Mouse (Mus musculus) forebrain, embryonic 10.5 days (tissue): ENCODE data around the gene 9130019O22Rik. TPM values are rescaled to one million over a fixed set of nuclear protein-coding genes. Genes with fewer than 3 reads are reported as not detected.
A peak's percentile ranks its signal among the peaks of the same experiment; 100 is the strongest.
"Not testable (repeated sequence)": the region's sequence is repeated elsewhere in the genome, so short reads cannot be mapped to it uniquely, and the experiment has no call there.

Experiments used
- DNase-seq: peaks from one replicate; pipeline ENCODE4 v3.0.0-alpha.2; 2017; ENCODE audit warnings: low spot score; ENCODE audit errors: extremely low spot score
- H3K27ac ChIP-seq: fragments of 300-500 bp; sonication (generic); 2 replicates; pipeline ENCODE4 v1.5.1; 2016; ENCODE audit warnings: mild to moderate bottlenecking
- H3K27me3 ChIP-seq: fragments of 300-500 bp; sonication (generic); 2 replicates; pipeline ENCODE4 v1.6.1; 2016; ENCODE audit warnings: mild to moderate bottlenecking; ENCODE audit not compliant: poor library complexity, severe bottlenecking
- H3K36me3 ChIP-seq: fragments of 300-500 bp; sonication (generic); replicated peaks from 2 replicates; pipeline ENCODE4 v1.6.1; 2016; ENCODE audit warnings: mild to moderate bottlenecking, moderate library complexity
- H3K4me1 ChIP-seq: fragments of 300-500 bp; sonication (generic); 2 replicates; pipeline ENCODE4 v1.6.1; 2016
- H3K4me3 ChIP-seq: fragments of 300-500 bp; sonication (generic); 2 replicates; pipeline ENCODE4 v1.5.1; 2016; ENCODE audit warnings: mild to moderate bottlenecking, moderate library complexity
- H3K9me3 ChIP-seq: fragments of 300-500 bp; sonication (generic); 2 replicates; pipeline ENCODE4 v1.6.1; 2016; ENCODE audit warnings: mild to moderate bottlenecking, moderate library complexity
- WGBS: fragments of 180-500 bp; shearing (Covaris S2); methylation state at CpG from one replicate; pipeline ENCODE4 v1.1.7; 2016; 5-methylcytosine and 5-hydroxymethylcytosine counted together
- polyA plus RNA-seq: library from polyadenylated mRNA; unstranded; fragments of >200 nt; fragmentation: Nextera tagmentation; extraction: Ambion mirVana; gene quantifications from 2 replicates; pipeline ENCODE4 v1.2.1, GENCODE M21; 2016

The 9130019O22Rik gene
- 4.8 and 5.3 TPM in 2 replicates for polyA plus RNA-seq

DNA sequence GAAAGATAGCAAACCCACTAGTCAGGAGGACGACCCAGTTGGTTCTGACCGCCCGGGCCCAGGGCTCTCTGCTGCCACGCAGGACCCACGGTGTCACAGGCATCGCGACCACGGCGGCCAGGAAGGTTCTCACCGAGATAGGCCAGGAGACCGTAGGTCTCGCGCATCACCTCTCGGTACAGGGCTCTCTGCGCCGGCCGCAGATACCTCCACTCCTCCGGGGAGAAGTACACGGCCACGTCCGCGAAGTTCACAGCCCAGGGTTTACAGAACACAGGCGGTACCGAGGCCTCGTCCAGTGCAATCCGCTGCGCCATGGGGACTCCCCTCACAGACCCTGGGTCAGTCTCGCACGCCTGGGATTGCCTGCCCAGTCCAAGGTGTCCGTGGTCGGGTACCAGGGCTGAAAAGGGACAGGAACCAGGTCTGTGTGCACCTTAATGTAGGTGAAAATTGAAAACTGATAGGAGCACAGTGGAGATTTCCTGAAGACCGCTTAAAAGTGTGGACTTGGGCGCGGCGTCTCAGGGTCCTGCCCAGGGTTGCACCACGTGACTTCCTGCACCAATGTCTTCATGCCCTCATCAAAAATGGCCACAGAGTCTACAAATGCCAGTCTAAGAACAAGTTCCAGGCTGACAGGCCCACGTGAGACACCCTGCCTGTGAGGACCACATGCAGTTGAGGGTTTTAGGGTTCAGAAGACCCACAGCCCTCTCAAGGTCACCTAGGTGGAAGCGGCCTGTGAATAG, at the start of gene 9130019O22Rik:
Gene 9130019O22Rik, minus strand, starts transcription at position 526 of the 752 bp plus-strand sequence.
- Histone ChIP-seq H3K4me3 (peak within 1 kb of the TSS; percentile 64), H3K27me3 (no peaks in the 10 kb centered on the region), H3K36me3 (peaks cover 53% of the 10 kb centered on the region), H3K4me1 (peaks cover 18% of the 10 kb centered on the region), H3K9me3 (peaks cover 24% of the 10 kb centered on the region), H3K27ac (peak within 1 kb of the TSS; percentile 85)
- 19% methylated on average over 38 of the region's 38 CpGs for WGBS
- peak; percentile 78 for DNase-seq

DNA sequence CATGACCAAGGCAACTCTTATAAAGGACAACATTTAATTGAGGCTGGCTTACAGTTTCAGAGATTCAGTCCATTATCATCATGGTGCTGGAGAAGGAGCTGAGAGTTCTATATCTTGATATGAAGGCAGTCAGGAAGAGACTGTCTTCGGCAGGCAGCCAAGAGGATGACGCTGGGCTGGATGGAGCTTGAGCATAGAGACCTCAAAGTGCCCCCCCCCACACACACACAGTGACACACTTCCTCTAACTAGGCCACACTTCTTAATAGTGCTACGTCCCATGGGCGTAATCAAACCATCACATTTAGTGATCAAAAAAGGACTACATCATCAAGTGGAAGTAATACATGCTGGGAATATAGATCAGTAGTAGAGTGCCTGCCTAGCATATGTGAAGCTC, 48.2 kb upstream of the 9130019O22Rik start:
- 89% methylated on average over 4 of the region's 4 CpGs for WGBS
- Histone ChIP-seq H3K27me3 (no peaks in the 10 kb centered on the region), H3K36me3 (no peaks in the 10 kb centered on the region), H3K4me3 (no peak overlapping the region), H3K27ac (no peak overlapping the region), H3K4me1 (no peaks in the 10 kb centered on the region), H3K9me3 (peaks cover 16% of the 10 kb centered on the region)
- DNase-seq: no peak

DNA sequence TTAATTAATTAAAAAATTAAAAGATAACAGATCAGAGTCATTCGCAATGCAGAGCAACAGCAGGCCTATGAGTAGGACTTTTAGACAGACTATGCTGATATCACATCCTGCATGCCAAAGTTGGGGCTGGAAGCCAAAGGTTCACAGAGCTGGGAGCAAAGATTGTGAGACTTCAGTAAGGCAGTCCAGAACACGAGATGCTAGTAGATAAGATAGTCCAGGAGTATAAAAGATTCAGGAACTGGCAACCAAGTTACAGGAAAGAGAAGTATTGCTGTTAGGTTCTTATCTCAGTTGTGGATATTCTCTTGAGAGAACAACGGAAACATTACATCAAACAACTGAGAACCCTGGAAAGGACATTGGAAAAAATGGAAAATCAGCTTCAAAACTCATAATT, 39.4 kb upstream of the 9130019O22Rik start:
- Histone ChIP-seq H3K4me1 (peaks cover 13% of the 10 kb centered on the region), H3K27ac (no peak overlapping the region), H3K4me3 (no peak overlapping the region), H3K27me3 (peaks cover 20% of the 10 kb centered on the region), H3K9me3 (no peaks in the 10 kb centered on the region), H3K36me3 (no peaks in the 10 kb centered on the region)
- DNase-seq: no peak
- WGBS: 76% methylated on average over 3 of the region's 3 CpGs

DNA sequence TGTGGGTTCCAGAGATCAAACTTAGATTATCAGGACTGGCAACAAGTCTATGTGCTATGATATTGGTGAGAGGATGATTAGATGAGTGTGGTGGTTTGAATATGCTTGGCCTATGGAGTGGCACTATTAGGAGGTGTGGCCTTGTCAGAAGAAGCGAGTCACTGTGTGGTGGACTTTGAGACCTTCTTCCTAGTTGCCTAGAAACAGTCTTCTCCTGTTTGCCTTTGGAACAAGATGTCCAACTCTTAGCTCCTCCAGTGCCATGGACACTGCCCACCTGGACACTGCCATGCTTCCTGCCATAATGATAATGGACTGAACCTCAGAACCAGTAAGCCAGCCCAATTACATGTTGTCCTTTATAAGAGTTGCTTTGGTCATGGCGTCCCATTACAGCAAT, 38.9 kb upstream of the 9130019O22Rik start:
- DNase-seq: no peak
- no peak overlapping the region for H3K27ac ChIP-seq
- H3K4me1 ChIP-seq: peaks cover 17% of the 10 kb centered on the region
- H3K4me3 ChIP-seq: no peak overlapping the region
- no peaks in the 10 kb centered on the region for H3K36me3 ChIP-seq
- H3K27me3 ChIP-seq: peaks cover 20% of the 10 kb centered on the region
- WGBS: 88% methylated on average over 2 of the region's 2 CpGs
- no peaks in the 10 kb centered on the region for H3K9me3 ChIP-seq

DNA sequence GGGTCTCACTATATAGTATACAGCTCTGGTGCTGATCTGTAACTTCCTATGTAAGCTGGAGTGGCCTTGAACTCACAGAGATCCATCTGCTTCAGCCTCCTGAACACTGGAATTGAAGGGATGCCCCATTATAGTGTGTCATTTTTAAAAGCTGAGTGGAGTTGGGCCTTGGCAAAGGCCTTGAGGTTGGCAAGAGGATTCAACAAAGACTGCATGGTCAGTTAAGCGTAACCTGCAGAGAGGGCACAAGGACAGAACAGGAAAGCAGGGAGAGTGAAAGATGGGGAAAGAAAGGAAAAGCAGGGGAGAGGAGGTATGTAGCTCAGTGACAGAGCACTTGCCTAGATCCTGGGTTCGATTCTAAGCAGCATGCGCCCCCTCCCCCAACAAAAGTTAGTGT, 38.3 kb upstream of the 9130019O22Rik start:
- WGBS: 90% methylated on average over 3 of the region's 3 CpGs
- no peak for DNase-seq
- Histone ChIP-seq H3K27me3 (peaks cover 20% of the 10 kb centered on the region), H3K4me1 (peaks cover 18% of the 10 kb centered on the region), H3K9me3 (no peaks in the 10 kb centered on the region), H3K27ac (no peak overlapping the region), H3K36me3 (no peaks in the 10 kb centered on the region), H3K4me3 (no peak overlapping the region)

DNA sequence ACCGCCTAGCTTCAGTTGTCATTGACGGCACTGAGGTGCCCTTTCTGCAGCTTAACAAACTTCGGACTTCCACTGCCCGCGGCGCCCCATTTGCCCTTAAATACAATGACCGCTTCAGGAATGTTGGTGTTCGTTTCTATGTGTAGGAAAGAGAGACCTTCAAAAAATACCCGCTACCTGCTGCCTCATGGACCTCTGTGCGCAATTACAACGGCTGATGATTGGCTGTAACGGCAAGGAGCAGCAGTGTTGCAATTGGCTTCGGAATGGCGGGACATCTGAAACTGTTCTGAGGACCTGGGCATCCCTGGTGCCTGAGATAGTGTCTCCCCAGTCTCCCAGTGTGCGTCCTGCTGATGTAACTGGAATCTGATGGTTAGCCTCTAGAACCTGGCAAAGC, 35.3 kb upstream of the 9130019O22Rik start:
- peaks cover 20% of the 10 kb centered on the region for H3K27me3 ChIP-seq
- peaks cover 18% of the 10 kb centered on the region for H3K4me1 ChIP-seq
- DNase-seq: no peak
- H3K4me3 ChIP-seq: peak overlapping the region; percentile 92
- no peaks in the 10 kb centered on the region for H3K9me3 ChIP-seq
- WGBS: 2% methylated on average over 15 of the region's 15 CpGs
- peaks cover 23% of the 10 kb centered on the region for H3K36me3 ChIP-seq
- peak overlapping the region; percentile 94 for H3K27ac ChIP-seq

DNA sequence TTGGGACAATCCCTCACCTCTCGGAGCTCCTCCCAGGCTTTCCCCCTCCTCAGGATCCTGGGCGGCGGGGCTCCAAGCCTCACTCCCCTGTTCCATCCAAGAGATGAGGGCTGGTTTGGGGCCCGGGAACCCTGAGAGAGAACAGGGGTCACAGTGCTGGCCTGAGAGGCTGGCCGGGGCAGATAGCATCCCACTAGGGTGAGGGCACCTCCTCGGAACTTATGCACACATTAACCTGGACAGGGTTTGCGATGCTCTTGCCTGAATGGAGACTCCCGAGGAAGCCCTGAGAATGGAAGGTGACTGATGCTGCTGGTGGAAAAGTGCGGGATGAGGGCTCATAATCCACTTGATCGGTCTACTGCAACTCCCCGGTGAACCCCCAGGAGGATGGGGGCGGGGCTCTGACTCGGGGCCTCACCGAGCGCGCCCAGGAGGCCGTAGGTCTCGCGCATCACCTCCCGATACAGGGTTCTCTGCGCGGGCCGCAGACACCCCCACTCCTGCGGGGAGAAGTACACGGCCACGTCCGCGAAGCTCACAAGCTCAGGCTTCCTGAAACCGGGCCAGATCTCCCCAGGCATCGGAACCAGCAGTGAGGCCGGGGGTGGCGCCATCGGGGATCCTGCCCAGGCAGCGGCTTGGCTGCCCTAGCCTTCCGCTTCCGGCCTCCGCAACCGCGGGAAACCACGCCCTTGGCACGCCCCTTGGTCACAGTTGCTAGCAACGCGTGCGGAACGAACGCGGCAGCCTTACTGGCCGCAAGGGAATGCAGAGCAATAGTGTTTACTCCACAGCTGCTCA, 34.6 kb upstream of the 9130019O22Rik start, which contains the start of gene Zfp688:
Gene Zfp688, minus strand, starts transcription at position 681 of the 804 bp plus-strand sequence.
- Histone ChIP-seq H3K4me1 (peaks cover 18% of the 10 kb centered on the region), H3K36me3 (peaks cover 25% of the 10 kb centered on the region), H3K27me3 (peaks cover 20% of the 10 kb centered on the region), H3K9me3 (no peaks in the 10 kb centered on the region), H3K4me3 (peak within 1 kb of the TSS; percentile 92), H3K27ac (peak within 1 kb of the TSS; percentile 94)
- under 1% methylated on average over 48 of the region's 48 CpGs for WGBS
- peak; percentile 94 for DNase-seq

DNA sequence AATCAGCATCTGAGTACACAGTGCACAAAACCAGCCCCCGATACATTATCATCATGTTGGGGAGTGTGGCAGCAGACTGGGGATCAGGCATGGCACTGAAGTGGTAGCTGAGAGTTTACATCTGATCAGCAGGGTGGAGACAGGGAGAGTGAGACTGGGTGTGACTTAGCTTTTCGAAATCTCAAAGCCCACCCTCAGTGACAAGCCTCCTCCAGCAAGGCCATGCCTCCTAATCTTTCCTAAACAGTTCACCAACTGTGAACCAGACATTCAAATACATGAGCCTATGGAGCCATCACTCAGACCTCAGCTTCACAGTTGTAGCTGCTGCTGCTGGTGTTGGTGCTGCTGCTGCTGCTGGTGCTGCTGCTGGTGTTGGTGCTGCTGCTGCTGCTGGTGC, 24.5 kb upstream of the 9130019O22Rik start:
- no peak for DNase-seq
- Histone ChIP-seq H3K27ac (no peak overlapping the region), H3K9me3 (no peaks in the 10 kb centered on the region), H3K27me3 (no peaks in the 10 kb centered on the region), H3K4me3 (no peak overlapping the region), H3K4me1 (peaks cover 2% of the 10 kb centered on the region), H3K36me3 (peaks cover 4% of the 10 kb centered on the region)
- 70% methylated on average over 2 of the region's 2 CpGs for WGBS

DNA sequence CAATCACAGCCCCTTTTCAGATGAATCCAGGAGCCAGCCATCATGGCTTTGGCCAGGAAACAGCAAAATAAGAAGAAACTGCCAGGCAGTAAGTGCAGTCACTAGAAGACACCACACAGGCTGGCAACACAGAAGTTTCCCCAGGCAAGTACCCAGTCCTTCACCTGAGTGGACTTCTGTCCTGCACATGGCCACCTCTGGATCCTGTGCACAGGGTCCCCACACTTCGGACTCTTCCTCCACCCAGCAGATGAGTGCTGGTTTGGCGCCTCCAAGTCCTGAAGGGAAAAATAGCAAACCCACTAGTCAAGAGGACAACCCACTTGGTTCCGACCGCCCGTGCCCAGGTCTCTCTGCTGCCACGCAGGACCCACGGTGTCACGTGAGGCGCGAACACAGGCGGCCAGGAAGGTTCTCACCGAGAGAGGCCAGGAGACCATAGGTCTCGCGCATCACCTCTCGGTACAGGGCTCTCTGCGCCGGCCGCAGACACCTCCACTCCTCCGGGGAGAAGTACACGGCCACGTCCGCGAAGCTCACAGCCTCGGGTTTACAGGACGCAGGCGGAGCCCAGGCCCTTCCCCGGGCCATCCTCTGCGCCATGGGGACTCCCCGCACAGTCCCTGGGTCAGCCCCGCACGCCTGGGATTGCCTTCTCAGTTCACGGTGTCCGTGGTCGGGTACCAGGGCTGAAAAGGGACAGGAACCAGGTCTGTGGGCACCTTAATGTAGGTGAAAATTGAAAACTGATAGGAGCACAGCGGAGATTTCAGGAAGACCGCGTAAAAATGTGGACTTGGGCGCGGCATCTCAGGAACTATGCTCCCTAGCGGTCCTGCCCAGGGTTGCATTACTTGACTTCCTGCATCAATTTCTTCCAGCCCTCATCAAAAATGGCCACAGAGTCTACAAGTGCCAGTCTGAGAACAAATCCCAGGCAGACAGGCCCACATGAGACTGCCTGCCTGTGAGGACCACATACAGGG, 19.3 kb upstream of the 9130019O22Rik start, which contains the start of gene Zfp764:
Gene Zfp764, minus strand, starts transcription at position 821 of the 986 bp plus-strand sequence.
- not testable (repeated sequence) for H3K9me3 ChIP-seq, H3K27me3 ChIP-seq
- peaks cover 10% of the 10 kb centered on the region for H3K4me1 ChIP-seq
- H3K36me3 ChIP-seq: peaks cover 12% of the 10 kb centered on the region
- WGBS: 8% methylated on average over 40 of the region's 40 CpGs
- H3K4me3 ChIP-seq: peak within 1 kb of the TSS; percentile 65
- peak; percentile 81 for DNase-seq
- H3K27ac ChIP-seq: peak within 1 kb of the TSS; percentile 91

DNA sequence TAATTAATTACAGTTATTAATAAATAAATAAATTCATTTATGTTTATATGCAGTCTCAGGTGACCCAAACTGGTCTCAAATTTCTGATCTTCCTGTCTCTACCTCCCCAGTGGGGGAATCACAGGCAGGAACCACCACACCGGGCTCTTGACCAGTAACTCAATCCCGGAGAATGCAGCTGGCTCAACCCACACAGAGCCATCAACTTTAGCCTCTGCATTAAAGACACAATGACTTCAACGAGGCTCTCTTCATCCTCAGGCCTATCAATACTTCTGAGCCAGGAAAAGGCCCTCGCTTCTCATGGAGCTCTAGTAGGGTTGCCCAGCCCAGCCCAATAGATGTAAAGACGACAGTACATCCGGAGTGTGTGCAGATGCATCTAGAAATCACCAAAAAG, 17.1 kb upstream of the 9130019O22Rik start:
- DNase-seq, H3K4me3 ChIP-seq, H3K9me3 ChIP-seq, H3K27me3 ChIP-seq, H3K27ac ChIP-seq: not testable (repeated sequence)
- Histone ChIP-seq H3K4me1 (peaks cover 10% of the 10 kb centered on the region), H3K36me3 (peaks cover 12% of the 10 kb centered on the region)
- 91% methylated on average over 6 of the region's 6 CpGs for WGBS

DNA sequence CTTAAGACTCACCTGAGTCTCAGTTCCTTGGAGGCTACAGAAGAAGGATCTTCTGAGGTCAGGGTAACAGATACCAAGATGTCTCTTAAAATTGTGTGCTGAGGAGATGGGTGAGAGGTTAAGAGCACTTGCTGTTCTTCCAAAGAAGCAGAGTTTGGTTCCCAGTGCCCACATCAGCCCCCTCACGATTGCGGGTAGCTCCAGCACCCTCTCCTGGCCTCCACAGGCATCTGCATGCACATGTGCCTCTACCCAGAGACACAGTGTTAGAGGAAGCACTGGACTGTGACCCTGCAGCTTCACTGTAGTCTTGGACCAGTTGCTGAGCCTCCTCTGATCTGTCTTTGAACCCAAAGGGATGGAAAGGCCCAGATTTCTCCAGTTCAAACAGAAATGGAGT, 16.0 kb upstream of the 9130019O22Rik start:
- peaks cover 10% of the 10 kb centered on the region for H3K4me1 ChIP-seq
- no peak overlapping the region for H3K4me3 ChIP-seq
- 52% methylated on average over 2 of the region's 2 CpGs for WGBS
- H3K36me3 ChIP-seq: peaks cover 12% of the 10 kb centered on the region
- H3K9me3 ChIP-seq: peaks cover 7% of the 10 kb centered on the region; the same call in 1 of the 2 replicates
- H3K27ac ChIP-seq: no peak overlapping the region
- DNase-seq: no peak
- no peaks in the 10 kb centered on the region for H3K27me3 ChIP-seq

DNA sequence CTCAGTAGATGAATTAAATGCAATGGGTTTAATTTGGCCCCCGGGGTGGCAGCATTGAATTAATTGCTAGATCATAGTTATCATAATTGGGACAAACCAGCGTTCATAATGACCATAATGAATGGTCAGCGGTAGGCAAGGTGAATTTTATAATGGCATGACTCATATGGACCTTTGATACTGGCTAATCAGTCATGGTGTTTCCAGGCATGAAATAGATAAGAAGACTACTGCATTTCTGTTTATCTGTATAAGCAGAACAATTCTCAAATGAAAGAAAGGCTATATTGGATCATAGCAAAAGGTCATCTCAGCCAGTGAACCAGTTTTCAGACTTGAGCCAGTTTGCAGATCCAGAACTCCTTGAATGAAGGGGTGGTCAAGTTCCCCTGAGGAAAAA, 13.4 kb upstream of the 9130019O22Rik start:
- H3K27me3 ChIP-seq: no peaks in the 10 kb centered on the region
- H3K4me3 ChIP-seq: no peak overlapping the region
- peaks cover 7% of the 10 kb centered on the region; the same call in 1 of the 2 replicates for H3K9me3 ChIP-seq
- DNase-seq: no peak
- H3K4me1 ChIP-seq: no peaks in the 10 kb centered on the region
- no peak overlapping the region for H3K27ac ChIP-seq
- 70% methylated on average over 3 of the region's 3 CpGs for WGBS
- peaks cover 12% of the 10 kb centered on the region for H3K36me3 ChIP-seq
